Mouse (Mus musculus) kidney, embryonic 14.5 days (tissue): ENCODE measurements at regions not wholly inside any gene's neighbourhood (a gene's known extent, or its start where the extent isn't known, plus 50 kb on each side); places are given as distances from the start of the nearest gene placed in this dataset.

Source experiments
- ATAC-seq: fragments of 200-750 bp; cut with Nextera tagmentation; 2 replicates; pipeline ENCODE4 v1.8.0; 2017; ENCODE audit warnings: moderate number of reproducible peaks, mild to moderate bottlenecking, moderate TSS enrichment, moderate library complexity; ENCODE audit not compliant: low FRiP score, low TSS enrichment
- H3K27ac ChIP-seq: fragments of 300-500 bp; sonication (generic); 2 replicates; pipeline ENCODE4 v1.5.1; 2014; ENCODE audit warnings: low read depth, mild to moderate bottlenecking, low read length, moderate library complexity, mixed read lengths
- H3K27me3 ChIP-seq: fragments of 300-500 bp; sonication (generic); 2 replicates; pipeline ENCODE4 v1.6.1; 2014; ENCODE audit warnings: mild to moderate bottlenecking, low read length; ENCODE audit not compliant: control insufficient read depth, insufficient read depth
- H3K36me3 ChIP-seq: fragments of 300-500 bp; sonication (generic); 2 replicates; pipeline ENCODE4 v1.6.1; 2014; ENCODE audit warnings: low read length, mixed read lengths; ENCODE audit not compliant: control insufficient read depth, insufficient read depth
- H3K4me1 ChIP-seq: fragments of 300-500 bp; sonication (generic); 2 replicates; pipeline ENCODE4 v1.6.1; 2014; ENCODE audit warnings: low read length, mixed read lengths; ENCODE audit not compliant: control insufficient read depth, insufficient read depth
- H3K4me2 ChIP-seq: fragments of 300-500 bp; sonication (generic); replicated peaks from 2 replicates; pipeline ENCODE4 v1.6.1; 2014; ENCODE audit warnings: low read depth, mild to moderate bottlenecking, low read length
- H3K4me3 ChIP-seq: fragments of 300-500 bp; sonication (generic); 2 replicates; pipeline ENCODE4 v1.5.1; 2014; ENCODE audit warnings: mild to moderate bottlenecking, low read length
- H3K9ac ChIP-seq: fragments of 300-500 bp; sonication (generic); 2 replicates; pipeline ENCODE4 v1.6.1; 2014; ENCODE audit warnings: low read depth, mild to moderate bottlenecking, low read length, moderate library complexity
- H3K9me3 ChIP-seq: fragments of 300-500 bp; sonication (generic); 2 replicates; pipeline ENCODE4 v1.6.1; 2016; ENCODE audit warnings: low read length; ENCODE audit not compliant: control insufficient read depth
- WGBS: fragments of 180-500 bp; shearing (Covaris S2); extraction: QIAGEN DNeasy Blood & Tissue Kit; methylation state at CpG from one replicate; pipeline ENCODE4 v1.1.7; 2014; 5-methylcytosine and 5-hydroxymethylcytosine counted together

GRCm38 (mm10) chr7:136547837-136548236 is 346.6 kb upstream of the Mgmt start:
- Histone ChIP-seq H3K36me3 (no peaks in the 10 kb centered on the region), H3K9me3 (no peaks in the 10 kb centered on the region), H3K4me1 (no peaks in the 10 kb centered on the region), H3K27me3 (no peaks in the 10 kb centered on the region), H3K4me3 (no peak overlapping the region), H3K4me2 (no peak overlapping the region), H3K9ac (no peak overlapping the region), H3K27ac (no peak overlapping the region)
- 57% methylated on average over 3 of the region's 3 CpGs for WGBS
- ATAC-seq: no peak

GRCm38 (mm10) chr7:136556436-136556835 is 338.0 kb upstream of the Mgmt start:
- no peaks in the 10 kb centered on the region for H3K4me1 ChIP-seq
- no peak overlapping the region for H3K4me3 ChIP-seq
- H3K27me3 ChIP-seq: no peaks in the 10 kb centered on the region
- no peak for ATAC-seq
- H3K36me3 ChIP-seq: no peaks in the 10 kb centered on the region
- 42% methylated on average over 4 of the region's 4 CpGs for WGBS
- H3K4me2 ChIP-seq: no peak overlapping the region
- H3K9me3 ChIP-seq: no peaks in the 10 kb centered on the region
- no peak overlapping the region for H3K27ac ChIP-seq
- no peak overlapping the region for H3K9ac ChIP-seq

GRCm38 (mm10) chr7:136559536-136559935 is 334.9 kb upstream of the Mgmt start:
- Histone ChIP-seq H3K4me2 (no peak overlapping the region), H3K4me1 (no peaks in the 10 kb centered on the region), H3K9ac (no peak overlapping the region), H3K9me3 (no peaks in the 10 kb centered on the region), H3K4me3 (no peak overlapping the region), H3K27ac (no peak overlapping the region), H3K27me3 (no peaks in the 10 kb centered on the region), H3K36me3 (no peaks in the 10 kb centered on the region)
- no peak for ATAC-seq
- WGBS: 84% methylated on average over 6 of the region's 6 CpGs

- Histone ChIP-seq H3K9ac (no peak overlapping the region), H3K36me3 (no peaks in the 10 kb centered on the region), H3K4me1 (no peaks in the 10 kb centered on the region), H3K27me3 (no peaks in the 10 kb centered on the region), H3K9me3 (no peaks in the 10 kb centered on the region), H3K4me2 (no peak overlapping the region), H3K27ac (no peak overlapping the region), H3K4me3 (no peak overlapping the region)
- ATAC-seq: no peak
- 78% methylated on average over 7 of the region's 7 CpGs for WGBS
These were observed 323.5 kb upstream of the Mgmt start for GRCm38 (mm10) chr7:136570911-136571310.

GRCm38 (mm10) chr7:136581896-136582295 is 312.5 kb upstream of the Mgmt start:
- 20% methylated on average over 12 of the region's 12 CpGs for WGBS
- H3K9ac ChIP-seq: no peak overlapping the region
- H3K4me2 ChIP-seq: no peak overlapping the region; the same call in 1 of the 2 replicates
- H3K4me3 ChIP-seq: no peak overlapping the region
- H3K36me3 ChIP-seq: no peaks in the 10 kb centered on the region
- H3K9me3 ChIP-seq: no peaks in the 10 kb centered on the region
- H3K27ac ChIP-seq: peak overlapping the region; percentile 30; the same call in 1 of the 2 replicates
- H3K4me1 ChIP-seq: peaks cover 23% of the 10 kb centered on the region
- peak; percentile 92 for ATAC-seq
- H3K27me3 ChIP-seq: peaks cover 5% of the 10 kb centered on the region

- Histone ChIP-seq H3K4me3 (no peak overlapping the region), H3K4me2 (no peak overlapping the region), H3K9me3 (no peaks in the 10 kb centered on the region), H3K27me3 (peaks cover 5% of the 10 kb centered on the region), H3K27ac (no peak overlapping the region), H3K9ac (no peak overlapping the region), H3K36me3 (no peaks in the 10 kb centered on the region), H3K4me1 (peaks cover 23% of the 10 kb centered on the region)
- ATAC-seq: no peak
- WGBS: 80% methylated on average over 17 of the region's 17 CpGs
These were observed 310.1 kb upstream of the Mgmt start for GRCm38 (mm10) chr7:136584361-136584760.

GRCm38 (mm10) chr7:136588491-136588890 is 305.9 kb upstream of the Mgmt start:
- H3K27ac ChIP-seq: no peak overlapping the region
- H3K9ac ChIP-seq: no peak overlapping the region
- no peak for ATAC-seq
- H3K27me3 ChIP-seq: peaks cover 5% of the 10 kb centered on the region
- no peaks in the 10 kb centered on the region for H3K9me3 ChIP-seq
- no peaks in the 10 kb centered on the region for H3K36me3 ChIP-seq
- no peak overlapping the region for H3K4me2 ChIP-seq
- no peak overlapping the region for H3K4me3 ChIP-seq
- no peaks in the 10 kb centered on the region for H3K4me1 ChIP-seq
- 67% methylated on average over 6 of the region's 6 CpGs for WGBS

- H3K36me3 ChIP-seq: no peaks in the 10 kb centered on the region
- no peak for ATAC-seq
These were observed 303.5 kb upstream of the Mgmt start for GRCm38 (mm10) chr7:136590947-136591346.

GRCm38 (mm10) chr7:136607278-136608120 is 286.9 kb upstream of the Mgmt start:
- WGBS: 67% methylated on average over 7 of the region's 7 CpGs
- no peak overlapping the region for H3K4me2 ChIP-seq
- H3K9me3 ChIP-seq: no peaks in the 10 kb centered on the region
- no peaks in the 10 kb centered on the region for H3K27me3 ChIP-seq
- H3K27ac ChIP-seq: no peak overlapping the region
- no peaks in the 10 kb centered on the region for H3K36me3 ChIP-seq
- no peaks in the 10 kb centered on the region for H3K4me1 ChIP-seq
- no peak overlapping the region for H3K4me3 ChIP-seq
- no peak for ATAC-seq
- no peak overlapping the region for H3K9ac ChIP-seq

More at GRCm38 (mm10) chr7:136590947-136591346, 303.5 kb upstream of the Mgmt start:
- no peak overlapping the region for H3K9ac ChIP-seq
- no peaks in the 10 kb centered on the region for H3K4me1 ChIP-seq
- H3K27ac ChIP-seq: no peak overlapping the region
- no peak overlapping the region for H3K4me2 ChIP-seq
- no peaks in the 10 kb centered on the region for H3K9me3 ChIP-seq
- H3K27me3 ChIP-seq: no peaks in the 10 kb centered on the region
- H3K4me3 ChIP-seq: no peak overlapping the region
